Mouse (Mus musculus) spleen, postnatal 4 days (tissue): Measurements from ENCODE around the gene Gm10409.
"Not testable (repeated sequence)": the region's sequence is repeated elsewhere in the genome, so short reads cannot be mapped to it uniquely, and the experiment has no call there.

Source experiments
- DNase-seq, 2 experiments: peaks; one replicate each; pipeline ENCODE4 v3.0.0; 2022; ENCODE audit warnings: low spot score in 2 of 2

Gm10409 gene

GRCm38 (mm10) chr14:3412314-3412713, at the start of gene Gm10409:
Gene Gm10409 (plus strand): TSS chr14:3412614.
- not testable (repeated sequence) for DNase-seq

- not testable (repeated sequence) for DNase-seq
Observed at GRCm38 (mm10) chr14:3394793-3395192, 17.6 kb upstream of the Gm10409 start, which contains the start of gene Gm10413. Gene Gm10413 (plus strand): TSS chr14:3395093.

- not testable (repeated sequence) for DNase-seq
Observed at GRCm38 (mm10) chr14:3427803-3428202, 15.4 kb downstream of the Gm10409 start, which contains the start of gene Gm3005. Gene Gm3005 (plus strand): TSS chr14:3428103.

- DNase-seq, result not testable (repeated sequence)
Observed at GRCm38 (mm10) chr14:3449079-3449478, 36.7 kb downstream of the Gm10409 start, which contains the start of gene Gm10408. Gene Gm10408 (plus strand): TSS chr14:3449379.
